Mouse (Mus musculus) CH12.LX (cell line): ENCODE data around the gene Eef1akmt4. TPM values are rescaled to one million over a fixed set of nuclear protein-coding genes. Genes with fewer than 3 reads are reported as not detected.

Experiments used
- DNase-seq: peaks from one replicate; pipeline ENCODE4 v3.0.0-alpha.2; 2013; ENCODE audit errors: extremely low read depth
- H3K27ac ChIP-seq: 2 replicates; pipeline ENCODE4 v1.5.1; 2012; ENCODE audit warnings: low read depth, mild to moderate bottlenecking, control low read depth, moderate library complexity; ENCODE audit not compliant: insufficient read depth
- H3K27me3 ChIP-seq: replicated peaks from 2 replicates; pipeline ENCODE3; 2012; ENCODE audit warnings: inconsistent platforms
- H3K36me3 ChIP-seq, 2 experiments: replicated peaks in 1 of 2; 2 replicates each; pipeline versions ENCODE3 to v1.6.1; 2012; ENCODE audit warnings: inconsistent platforms in 1 of 2, low read length in 1 of 2, mild to moderate bottlenecking in 1 of 2, mixed read lengths in 1 of 2, moderate library complexity in 1 of 2; ENCODE audit not compliant: control insufficient read depth in 1 of 2, insufficient read depth in 1 of 2
- H3K4me1 ChIP-seq, 2 experiments: 2 replicates each; pipeline ENCODE4 v1.6.1; 2012; ENCODE audit warnings: inconsistent platforms in 1 of 2, moderate library complexity in 1 of 2; ENCODE audit not compliant: insufficient read depth in 2 of 2, control insufficient read depth in 1 of 2
- H3K4me2 ChIP-seq: 2 replicates; pipeline ENCODE4 v1.6.1; 2012; ENCODE audit warnings: low read depth, mild to moderate bottlenecking, control low read depth; ENCODE audit not compliant: poor library complexity, insufficient read depth, severe bottlenecking
- H3K4me3 ChIP-seq, 3 experiments: fragments of 150-350 bp in 1 of 3; sonication (generic) in 1 of 3; replicated peaks in 1 of 3; 2 replicates each; pipeline versions ENCODE3 to v1.5.1; 2011 to 2012; ENCODE audit warnings: low read depth in 2 of 3, low read length in 2 of 3, mild to moderate bottlenecking in 2 of 3, moderate library complexity in 2 of 3, control low read depth in 1 of 3, improper control_type of control experiment in 1 of 3, inconsistent platforms in 1 of 3, mixed read lengths in 1 of 3; ENCODE audit not compliant: poor library complexity in 1 of 3
- H3K79me2 ChIP-seq: replicated peaks from 2 replicates; pipeline ENCODE4 v1.6.1; 2012; ENCODE audit warnings: mild to moderate bottlenecking, moderate library complexity; ENCODE audit not compliant: control insufficient read depth, poor library complexity, insufficient read depth, severe bottlenecking; ENCODE audit errors: extremely low read depth
- H3K9ac ChIP-seq: 2 replicates; pipeline ENCODE4 v1.6.1; 2012; ENCODE audit warnings: low read depth, mild to moderate bottlenecking, control low read depth, moderate library complexity; ENCODE audit not compliant: insufficient read depth
- H3K9me3 ChIP-seq: replicated peaks from 2 replicates; pipeline ENCODE3; 2012; ENCODE audit warnings: low read length, inconsistent platforms, mixed read lengths
- CHD1 ChIP-seq: IDR thresholded peaks from 2 replicates; pipeline ENCODE4 v1.6.1; 2012; ENCODE audit warnings: low read depth, low read length, improper control_type of control experiment, inconsistent platforms
- CHD2 ChIP-seq: IDR thresholded peaks from 2 replicates; pipeline ENCODE4 v1.6.1; 2011; ENCODE audit warnings: low read length, improper control_type of control experiment
- EP300 ChIP-seq: IDR thresholded peaks from 2 replicates; pipeline ENCODE4 v1.6.1; 2011; ENCODE audit warnings: low read length, improper control_type of control experiment
- IRF4 ChIP-seq: IDR thresholded peaks from 2 replicates; pipeline ENCODE4 v1.6.1; 2014; ENCODE audit warnings: low read depth, mild to moderate bottlenecking, inconsistent platforms, low read length, improper control_type of control experiment
- JUN ChIP-seq: IDR thresholded peaks from 2 replicates; pipeline ENCODE4 v1.6.1; 2011; ENCODE audit warnings: low read depth, mild to moderate bottlenecking, low read length, improper control_type of control experiment, moderate library complexity; ENCODE audit not compliant: insufficient read depth
- KAT2A ChIP-seq: IDR thresholded peaks from 2 replicates; pipeline ENCODE4 v1.6.1; 2012; ENCODE audit warnings: low read length, improper control_type of control experiment, inconsistent platforms; ENCODE audit not compliant: insufficient replicate concordance
- MAX ChIP-seq: IDR thresholded peaks from 2 replicates; pipeline ENCODE4 v1.6.1; 2011; ENCODE audit warnings: low read length, improper control_type of control experiment
- MAZ ChIP-seq: IDR thresholded peaks from 2 replicates; pipeline ENCODE4 v1.6.1; 2012; ENCODE audit warnings: low read depth, mild to moderate bottlenecking, inconsistent platforms, low read length, improper control_type of control experiment, moderate library complexity
- MEF2A ChIP-seq: IDR thresholded peaks from 2 replicates; pipeline ENCODE4 v1.6.1; 2014; ENCODE audit warnings: low read depth, mild to moderate bottlenecking, inconsistent platforms, low read length, improper control_type of control experiment, borderline replicate concordance
- NELFE ChIP-seq: IDR thresholded peaks from 2 replicates; pipeline ENCODE4 v1.6.1; 2011; ENCODE audit warnings: low read depth, low read length, improper control_type of control experiment
- NRF1 ChIP-seq: IDR thresholded peaks from 2 replicates; pipeline ENCODE4 v1.6.1; 2014; ENCODE audit warnings: low read depth, mild to moderate bottlenecking, inconsistent platforms, low read length, improper control_type of control experiment, moderate library complexity
- PAX5 ChIP-seq: IDR thresholded peaks from 2 replicates; pipeline ENCODE4 v1.6.1; 2012; ENCODE audit warnings: low read length, inconsistent platforms, mixed read lengths
- POLR2AphosphoS2 ChIP-seq: IDR thresholded peaks from 2 replicates; pipeline ENCODE4 v1.6.1; 2011; ENCODE audit warnings: low read depth, low read length, improper control_type of control experiment
- RAD21 ChIP-seq: IDR thresholded peaks from 2 replicates; pipeline ENCODE4 v1.6.1; 2011; ENCODE audit warnings: low read depth, mild to moderate bottlenecking, low read length, improper control_type of control experiment, moderate library complexity
- SIN3A ChIP-seq: IDR thresholded peaks from 2 replicates; pipeline ENCODE4 v1.6.1; 2012; ENCODE audit warnings: low read length, improper control_type of control experiment, inconsistent platforms
- TBP ChIP-seq: conservative IDR thresholded peaks from 2 replicates; pipeline ENCODE4 v1.6.1; 2011; ENCODE audit warnings: low read depth, low read length, improper control_type of control experiment
- TCF12 ChIP-seq: IDR thresholded peaks from 2 replicates; pipeline ENCODE4 v1.6.1; 2014; ENCODE audit warnings: low read depth, mild to moderate bottlenecking, inconsistent platforms, low read length, improper control_type of control experiment
- UBTF ChIP-seq: IDR thresholded peaks from 2 replicates; pipeline ENCODE4 v1.6.1; 2012; ENCODE audit warnings: low read depth, mild to moderate bottlenecking, inconsistent platforms, low read length, improper control_type of control experiment, moderate library complexity
- USF1 ChIP-seq: IDR thresholded peaks from 2 replicates; pipeline ENCODE4 v1.6.1; 2014; ENCODE audit warnings: low read depth, mild to moderate bottlenecking, inconsistent platforms, low read length, improper control_type of control experiment
- USF2 ChIP-seq: conservative IDR thresholded peaks from 2 replicates; pipeline ENCODE4 v1.6.1; 2011; ENCODE audit warnings: low read depth, low read length, improper control_type of control experiment
- ZNF384 ChIP-seq: IDR thresholded peaks from 2 replicates; pipeline ENCODE4 v1.6.1; 2012; ENCODE audit warnings: low read depth, low read length, improper control_type of control experiment, inconsistent platforms
- dilution Hi-C: fragments of 300-500 bp; cut with MboI; formaldehyde crosslinking; loops from 2 replicates; pipeline ENCODE4 v1.14.3; 2020; ENCODE audit warnings: low sequenced_read_pairs; ENCODE audit not compliant: extremely low pct_unique_long_range_greater_than_20kb, extremely low pct_ligation_motif_present
- in situ Hi-C: fragments of 300-500 bp; cut with MboI; formaldehyde crosslinking; loops from 3 replicates; pipeline ENCODE4 v1.14.3; 2019; ENCODE audit warnings: low sequenced_read_pairs, low pct_ligation_motif_present, low pct_unique_long_range_greater_than_20kb, mixed read lengths
- polyA plus RNA-seq: library from polyadenylated mRNA; unstranded; fragments of >175 nt; gene quantifications from 2 replicates; pipeline ENCODE4 v1.2.1, GENCODE M21; 2012; ENCODE audit warnings: low read depth; ENCODE audit not compliant: insufficient read length
- total RNA-seq, 2 experiments: library from RNA; depleted of rRNA; stranded (reverse); fragments of 300-350 nt in 1 of 2; fragments of >200 nt in 1 of 2; gene quantifications; 2 replicates each; pipeline ENCODE4 v1.2.3; 2012 to 2014

The Eef1akmt4 gene
- total and polyA plus RNA-seq, 3 experiments, result 50.7 to 82.8 (median 53.3) TPM

- Histone ChIP-seq H3K9ac (no peak overlapping the region), H3K27me3 (no peaks in the 10 kb centered on the region), H3K4me1 (no peaks in the 10 kb centered on the region), H3K79me2 (no peaks in the 10 kb centered on the region), H3K4me2 (no peak overlapping the region), H3K27ac (no peak overlapping the region), H3K36me3 (peaks cover 31 to 38% of the 10 kb centered on the region in 2 experiments), H3K9me3 (no peaks in the 10 kb centered on the region), H3K4me3 (no peak overlapping the region)
- in situ Hi-C loops, result loop anchor here (5.0 kb wide), 1 partner anchor 37 kb away; no protein-coding TSS in a partner anchor
- DNase-seq, result no peak
- dilution Hi-C loops, result no loop called here
- TF ChIP-seq NELFE, result no peak
- TF ChIP-seq MAX, result no peak
- no peak for TF ChIP-seq RAD21
- no peak for TF ChIP-seq IRF4
- TF ChIP-seq NRF1, result no peak
- no peak for TF ChIP-seq TCF12
- TF ChIP-seq EP300, result no peak
- TF ChIP-seq POLR2AphosphoS2, result no peak
- TF ChIP-seq USF1, result no peak
- TF ChIP-seq PAX5, result no peak
- TF ChIP-seq KAT2A, result no peak
- TF ChIP-seq ZNF384, result no peak
Observed at GRCm38 (mm10) chr16:20565075-20565474, 46.3 kb upstream of the Eef1akmt4 start.

- no peaks in the 10 kb centered on the region for H3K79me2 ChIP-seq
- H3K27ac ChIP-seq, result no peak within 1 kb of the TSS
- H3K4me2 ChIP-seq, result peak within 1 kb of the TSS; percentile 73
- no peak for DNase-seq
- H3K27me3 ChIP-seq, result peaks cover 63% of the 10 kb centered on the region
- H3K4me1 ChIP-seq, result peaks cover 0 to 11% of the 10 kb centered on the region in 2 experiments; a peak in 2 of 4 replicates
- H3K9ac ChIP-seq, result no peak within 1 kb of the TSS
- H3K36me3 ChIP-seq, result no peaks in the 10 kb centered on the region
- dilution Hi-C loops, result no loop called here
- TF ChIP-seq MEF2A, result no peak
- TF ChIP-seq SIN3A, result no peak
- no peak for TF ChIP-seq IRF4
- TF ChIP-seq CHD1, result no peak
- no peak for TF ChIP-seq USF2
- no peak for TF ChIP-seq POLR2AphosphoS2
- TF ChIP-seq CHD2, result no peak
- TF ChIP-seq KAT2A, result no peak
- no peak for TF ChIP-seq UBTF
- no peak for TF ChIP-seq MAX
- no peak for TF ChIP-seq TBP
- TF ChIP-seq MAZ, result no peak
- no peak for TF ChIP-seq JUN
- TF ChIP-seq, all 38 proteins: peak for 0
- H3K4me3 ChIP-seq, result peak within 1 kb of the TSS in 1 of 3 experiments; percentile 25
- peaks cover 7% of the 10 kb centered on the region for H3K9me3 ChIP-seq
- in situ Hi-C loops, result no loop called here
Observed at GRCm38 (mm10) chr16:20589366-20589938, 21.9 kb upstream of the Eef1akmt4 start, which contains the start of gene Vwa5b2. TSS of gene Vwa5b2 (plus strand) at chr16:20589471.
